Mouse (Mus musculus) CD4-positive helper T cell, adult 2 months (primary cell): Measurements from ENCODE around the gene Itga6.

Experiments used
- DNase-seq: peaks from one replicate; pipeline ENCODE4 v3.0.0-alpha.2; 2012; ENCODE audit warnings: low read depth, missing footprints, low spot score

Itga6 gene

GRCm38 (mm10) chr2:71760091-71760490 is 14.7 kb downstream of the Itga6 start:
- DNase-seq: no peak

DNA sequence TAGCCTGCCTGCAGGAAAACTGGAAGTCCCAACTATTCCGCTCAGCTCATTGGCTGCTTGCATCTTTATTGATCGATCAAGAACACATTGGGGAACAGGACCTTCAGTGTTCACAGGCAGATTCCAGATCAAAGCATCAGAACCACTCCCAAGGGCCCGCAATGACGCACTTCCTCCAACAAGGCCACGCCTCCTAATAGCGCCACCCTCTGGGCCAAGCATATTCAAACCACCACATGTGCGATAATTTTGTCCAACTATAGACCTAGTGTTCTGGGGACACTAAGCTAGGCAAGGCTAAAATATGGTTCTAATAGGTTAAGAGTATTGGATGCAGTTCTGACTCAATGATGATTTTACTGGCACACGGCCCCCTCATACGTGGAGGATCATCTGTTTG is 15.7 kb downstream of the Itga6 start:
- no peak for DNase-seq

DNA sequence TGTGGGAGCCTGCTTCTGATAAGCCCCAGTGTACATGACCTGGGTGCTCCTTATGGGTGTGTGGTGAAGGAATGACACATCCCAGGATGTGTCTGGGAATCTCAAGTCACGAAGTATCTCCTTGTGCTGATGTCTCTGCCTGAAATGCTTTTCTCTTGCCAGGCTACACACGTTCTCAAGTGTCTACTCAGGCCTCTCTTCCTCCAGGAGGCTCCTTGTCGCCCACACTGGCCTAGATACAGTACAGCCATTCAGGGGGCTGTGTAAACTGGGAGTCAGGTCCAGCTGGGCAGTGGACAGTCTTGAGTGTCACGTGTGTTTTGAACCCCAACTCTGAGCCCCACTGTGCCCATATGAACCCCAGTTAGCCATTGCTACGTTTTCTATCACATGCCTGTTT is 19.1 kb downstream of the Itga6 start:
- no peak for DNase-seq

GRCm38 (mm10) chr2:71764961-71765735 is 19.7 kb downstream of the Itga6 start:
- DNase-seq: no peak

- DNase-seq: no peak
These were observed 20.6 kb downstream of the Itga6 start for GRCm38 (mm10) chr2:71766007-71766406.

GRCm38 (mm10) chr2:71767019-71767610 is 21.7 kb downstream of the Itga6 start:
- no peak for DNase-seq

DNA sequence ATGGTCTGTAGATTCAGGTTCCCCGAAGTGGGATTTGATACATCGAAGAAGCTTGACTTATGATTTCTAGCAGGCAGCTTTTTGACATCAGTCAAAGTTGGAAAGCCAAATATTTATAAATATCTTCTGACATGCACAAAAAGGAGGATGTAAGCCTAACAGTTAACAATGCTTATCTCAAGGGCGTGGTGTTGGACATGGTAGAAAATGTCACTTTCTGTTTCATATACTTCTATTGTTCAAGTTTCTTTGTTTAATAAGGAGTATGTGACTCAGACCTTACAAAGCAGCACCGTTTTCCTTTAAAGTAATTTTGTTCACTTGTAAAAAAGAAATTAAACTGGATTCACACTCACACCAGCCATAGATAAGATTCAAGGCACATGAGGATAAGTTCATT is 26.3 kb downstream of the Itga6 start:
- DNase-seq: no peak

DNA sequence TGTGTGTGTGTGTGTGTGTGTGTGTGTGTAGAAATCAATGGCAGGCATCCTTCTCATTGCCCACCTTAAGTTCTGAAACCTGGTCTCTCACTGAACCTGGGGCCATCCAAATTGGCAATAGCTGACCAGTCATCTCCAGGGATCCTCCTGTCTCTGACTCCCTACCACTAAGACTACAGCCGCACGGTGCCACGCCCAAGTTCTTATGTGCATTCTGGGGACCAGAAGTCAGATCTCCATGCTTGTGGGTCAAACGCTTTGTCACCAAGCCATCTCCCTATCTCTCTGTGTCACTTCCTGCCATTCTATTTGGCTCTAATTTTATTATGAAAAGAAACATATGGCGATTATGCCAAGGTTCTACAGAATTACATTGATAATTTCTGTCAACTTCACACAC is 28.3 kb downstream of the Itga6 start:
- DNase-seq: no peak

DNA sequence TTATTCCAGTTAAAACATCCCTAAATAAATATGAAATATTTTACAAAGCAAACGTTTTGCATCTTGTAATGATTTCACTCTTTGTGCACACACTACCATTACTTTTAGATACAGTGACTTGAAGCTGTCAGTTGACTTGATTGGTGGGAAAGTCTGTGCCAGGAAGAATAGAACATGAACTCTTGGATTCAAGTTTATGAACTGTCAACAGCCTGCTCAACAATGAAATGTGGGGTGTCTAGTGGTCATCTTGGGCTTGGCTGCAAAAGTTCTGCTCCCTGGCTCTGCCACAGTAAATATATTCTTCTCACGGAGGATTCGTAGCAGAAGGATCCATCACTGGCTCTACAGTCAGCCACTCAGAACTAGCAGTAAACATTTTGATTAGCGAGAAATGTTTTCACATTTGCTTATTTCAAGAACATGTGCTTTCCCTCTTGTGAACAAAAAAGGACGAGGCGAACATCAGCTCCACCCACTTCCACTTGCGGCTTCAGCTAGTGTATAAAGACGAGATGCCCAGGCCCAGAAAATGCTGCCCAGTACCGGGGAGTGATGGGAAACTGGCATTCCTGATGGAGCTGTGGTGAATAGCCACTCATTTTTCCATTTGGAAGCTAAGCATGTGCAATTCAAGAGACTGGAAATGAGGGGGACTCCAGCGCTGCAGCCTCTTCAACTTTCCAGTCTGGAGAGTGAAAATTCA is 29.0 kb downstream of the Itga6 start:
- DNase-seq: no peak

- DNase-seq: no peak
These were observed 29.8 kb downstream of the Itga6 start for GRCm38 (mm10) chr2:71775201-71775611.

GRCm38 (mm10) chr2:71779266-71779888 is 34.0 kb downstream of the Itga6 start:
- no peak for DNase-seq

- no peak for DNase-seq
These were observed 34.6 kb downstream of the Itga6 start for GRCm38 (mm10) chr2:71780016-71780415.

DNA sequence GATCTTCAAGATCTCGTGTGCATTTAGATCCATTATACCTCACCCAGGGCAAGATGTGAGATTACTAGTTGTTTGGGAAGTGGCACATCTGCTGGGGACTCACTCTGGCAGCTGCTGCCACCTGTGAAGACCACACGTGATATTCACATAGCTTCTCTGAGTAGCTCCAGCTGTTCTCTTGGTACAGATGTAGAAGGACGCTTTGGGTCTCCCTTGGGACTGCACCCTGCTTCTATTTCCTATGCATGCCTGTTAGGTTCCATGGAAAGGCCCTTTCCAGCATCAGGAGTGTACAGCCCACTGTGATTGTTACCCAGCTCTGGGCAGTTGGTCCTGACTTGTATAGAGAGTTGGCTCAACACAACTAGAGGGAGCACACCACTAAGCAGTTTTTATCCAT is 39.8 kb downstream of the Itga6 start:
- no peak for DNase-seq

- DNase-seq: peak; percentile 41
These were observed 40.6 kb downstream of the Itga6 start for GRCm38 (mm10) chr2:71786060-71786459.

DNA sequence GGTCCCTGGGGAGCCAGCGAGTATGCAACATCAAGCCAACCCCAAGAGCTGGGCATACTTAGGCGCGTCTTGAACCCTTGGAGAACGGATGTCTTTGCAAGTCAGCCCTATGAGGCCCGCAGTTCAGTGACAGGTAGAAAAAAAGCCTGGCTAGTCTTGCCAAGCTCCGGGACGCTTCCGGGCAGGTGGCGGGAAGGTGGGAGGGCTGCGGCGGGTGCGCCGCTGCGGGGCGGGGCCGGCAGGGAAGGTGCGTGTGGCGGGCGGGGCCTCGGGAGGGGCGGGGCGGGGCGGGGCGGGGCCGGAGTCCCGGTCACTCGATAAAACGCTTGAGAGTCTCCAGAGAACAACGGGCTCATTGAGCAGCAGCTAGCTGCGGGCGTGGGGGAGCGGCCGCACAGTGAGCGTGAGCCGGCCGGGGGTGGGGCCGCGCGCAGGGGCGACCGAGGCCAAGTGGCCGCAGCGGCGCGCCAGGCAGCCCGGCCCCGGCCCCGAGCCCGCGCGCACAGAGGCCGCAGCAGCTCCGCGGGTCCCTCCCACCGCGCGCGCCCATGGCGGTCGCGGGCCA is 41.3 kb downstream of the Itga6 start:
- peak; percentile 90 for DNase-seq

DNA sequence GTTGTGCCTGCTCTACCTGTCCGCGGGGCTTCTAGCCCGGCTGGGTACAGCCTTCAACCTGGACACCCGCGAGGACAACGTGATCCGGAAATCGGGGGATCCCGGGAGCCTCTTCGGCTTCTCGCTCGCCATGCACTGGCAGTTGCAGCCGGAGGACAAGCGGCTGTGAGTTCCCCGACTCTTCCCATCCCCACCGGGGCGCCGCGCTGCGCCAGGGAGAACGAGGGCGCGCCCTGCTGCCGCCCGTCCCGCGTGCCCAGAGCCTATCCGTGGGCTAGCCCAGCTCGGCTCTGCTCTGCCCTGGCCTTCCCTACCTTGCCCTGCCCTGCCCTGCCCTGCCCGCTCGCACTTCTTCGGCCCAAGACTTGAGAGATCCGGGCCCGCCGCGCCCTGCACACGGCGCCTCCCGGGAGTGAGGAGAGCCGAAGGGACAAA is 41.8 kb downstream of the Itga6 start:
- peak; percentile 66 for DNase-seq

DNA sequence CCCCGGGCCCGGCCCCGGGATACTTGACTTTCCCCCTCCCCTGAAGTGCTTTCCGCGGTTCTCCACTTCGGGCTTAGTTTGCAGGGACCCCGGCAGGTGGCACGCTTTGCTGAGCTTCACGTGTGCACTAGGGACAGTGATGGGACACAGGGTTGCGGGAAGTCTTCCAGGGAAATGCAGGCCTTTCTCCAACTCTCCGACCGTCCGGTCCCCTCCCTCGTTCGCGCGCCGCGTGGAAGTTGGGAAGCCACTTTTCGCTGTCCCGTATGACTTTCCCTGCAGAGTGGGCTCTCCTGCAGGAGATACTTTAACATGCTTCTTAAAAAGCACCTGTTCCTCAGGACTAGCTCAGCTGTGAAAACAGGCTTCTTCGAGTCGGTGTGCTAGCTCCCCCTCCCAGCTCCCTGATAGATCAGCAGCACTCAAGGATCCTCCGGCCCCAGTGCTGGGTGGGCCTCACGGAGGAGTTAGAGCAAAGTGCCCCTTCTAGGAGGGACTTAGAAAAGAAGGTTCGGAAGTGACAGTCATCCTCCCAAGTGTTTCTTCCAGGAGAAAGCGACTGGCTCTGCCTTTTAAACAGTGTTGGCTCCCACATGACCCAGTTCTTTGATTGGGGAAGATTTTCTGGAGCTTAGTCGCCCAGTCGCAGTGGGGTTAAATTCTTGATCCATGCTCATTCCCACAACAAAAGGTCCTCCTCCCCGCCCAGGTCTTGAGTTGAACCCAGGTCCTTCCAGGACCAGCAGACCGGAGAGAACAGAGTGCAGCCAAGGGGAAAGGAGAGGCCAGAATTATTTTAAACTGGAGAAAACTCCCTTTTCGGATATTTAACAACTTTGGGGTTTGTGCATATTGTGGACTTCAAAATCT is 42.4 kb downstream of the Itga6 start:
- peak; percentile 51 for DNase-seq

DNA sequence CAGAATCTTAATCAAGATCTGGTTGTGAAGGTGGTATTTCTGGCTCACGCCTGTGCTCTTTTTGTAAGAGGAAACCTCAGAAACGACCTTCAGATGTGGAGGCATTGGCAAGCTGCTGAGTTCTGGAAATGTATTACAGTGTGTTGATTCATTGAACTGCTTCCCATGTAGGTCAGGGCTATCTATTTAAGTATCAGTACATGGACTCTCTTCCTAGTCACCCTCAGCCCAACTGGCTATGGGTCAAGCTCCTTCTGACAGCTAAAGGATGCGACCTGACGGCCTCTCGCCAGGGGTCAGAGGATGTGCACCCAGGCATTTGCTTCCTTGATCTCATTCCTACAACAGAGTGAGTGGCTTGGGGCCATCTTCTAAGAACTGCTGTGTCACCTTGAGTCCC is 45.3 kb downstream of the Itga6 start:
- DNase-seq: no peak

DNA sequence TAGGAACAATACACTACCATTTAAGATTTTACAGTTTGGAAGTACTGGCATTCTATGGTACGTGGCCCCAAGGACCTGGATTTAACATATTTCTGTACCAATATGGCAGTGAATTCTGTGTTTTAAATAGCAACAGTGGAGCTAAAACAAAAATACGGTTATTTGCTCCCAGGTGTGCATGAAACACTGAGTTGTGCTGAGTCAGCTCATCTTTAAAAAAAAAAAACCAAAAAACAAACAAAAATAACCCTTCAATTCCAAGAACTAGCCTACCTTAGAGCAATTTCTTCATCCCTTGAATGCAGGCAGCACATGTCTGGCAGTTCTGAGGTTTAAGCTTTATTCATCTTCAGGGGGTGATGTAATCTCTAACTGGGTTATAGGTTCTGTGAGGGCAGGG is 45.8 kb downstream of the Itga6 start:
- no peak for DNase-seq

GRCm38 (mm10) chr2:71794139-71794538 is 48.7 kb downstream of the Itga6 start:
- DNase-seq: no peak

DNA sequence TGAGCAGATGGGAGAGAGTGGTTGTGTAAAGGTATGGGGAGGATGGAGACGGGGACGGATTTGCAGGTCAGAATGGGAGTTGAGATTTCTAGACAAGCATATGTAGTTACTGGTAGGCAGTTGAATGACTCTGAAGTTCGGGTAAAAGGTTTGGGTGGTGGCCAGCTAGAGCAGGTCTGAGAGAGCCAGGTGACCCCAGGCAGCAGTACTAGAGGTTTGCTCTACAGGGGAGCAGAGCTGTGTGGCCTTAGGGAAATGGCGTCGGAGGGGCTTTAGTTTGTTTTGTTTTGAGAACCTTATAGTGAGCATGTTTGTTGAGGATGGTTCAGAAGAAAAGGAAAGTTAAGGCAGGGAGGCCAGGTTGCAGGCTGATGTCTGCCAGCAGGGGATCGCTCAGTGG is 51.4 kb downstream of the Itga6 start:
- DNase-seq: no peak
